Mouse (Mus musculus) kidney, embryonic 14.5 days (tissue): ENCODE results near the gene Tex264. TPM values are rescaled to one million over a fixed set of nuclear protein-coding genes. Genes with fewer than 3 reads are reported as not detected.

Experiments
- ATAC-seq: fragments of 200-750 bp; cut with Nextera tagmentation; 2 replicates; pipeline ENCODE4 v1.8.0; 2017; ENCODE audit warnings: moderate number of reproducible peaks, mild to moderate bottlenecking, moderate TSS enrichment, moderate library complexity; ENCODE audit not compliant: low FRiP score, low TSS enrichment
- H3K27ac ChIP-seq: fragments of 300-500 bp; sonication (generic); 2 replicates; pipeline ENCODE4 v1.5.1; 2014; ENCODE audit warnings: low read depth, mild to moderate bottlenecking, low read length, moderate library complexity, mixed read lengths
- H3K27me3 ChIP-seq: fragments of 300-500 bp; sonication (generic); 2 replicates; pipeline ENCODE4 v1.6.1; 2014; ENCODE audit warnings: mild to moderate bottlenecking, low read length; ENCODE audit not compliant: control insufficient read depth, insufficient read depth
- H3K36me3 ChIP-seq: fragments of 300-500 bp; sonication (generic); 2 replicates; pipeline ENCODE4 v1.6.1; 2014; ENCODE audit warnings: low read length, mixed read lengths; ENCODE audit not compliant: control insufficient read depth, insufficient read depth
- H3K4me1 ChIP-seq: fragments of 300-500 bp; sonication (generic); 2 replicates; pipeline ENCODE4 v1.6.1; 2014; ENCODE audit warnings: low read length, mixed read lengths; ENCODE audit not compliant: control insufficient read depth, insufficient read depth
- H3K4me2 ChIP-seq: fragments of 300-500 bp; sonication (generic); replicated peaks from 2 replicates; pipeline ENCODE4 v1.6.1; 2014; ENCODE audit warnings: low read depth, mild to moderate bottlenecking, low read length
- H3K4me3 ChIP-seq: fragments of 300-500 bp; sonication (generic); 2 replicates; pipeline ENCODE4 v1.5.1; 2014; ENCODE audit warnings: mild to moderate bottlenecking, low read length
- H3K9ac ChIP-seq: fragments of 300-500 bp; sonication (generic); 2 replicates; pipeline ENCODE4 v1.6.1; 2014; ENCODE audit warnings: low read depth, mild to moderate bottlenecking, low read length, moderate library complexity
- H3K9me3 ChIP-seq: fragments of 300-500 bp; sonication (generic); 2 replicates; pipeline ENCODE4 v1.6.1; 2016; ENCODE audit warnings: low read length; ENCODE audit not compliant: control insufficient read depth
- WGBS: fragments of 180-500 bp; shearing (Covaris S2); extraction: QIAGEN DNeasy Blood & Tissue Kit; methylation state at CpG from one replicate; pipeline ENCODE4 v1.1.7; 2014; 5-methylcytosine and 5-hydroxymethylcytosine counted together
- polyA plus RNA-seq: library from polyadenylated mRNA; unstranded; fragments of >200 nt; fragmentation: Nextera tagmentation; extraction: Ambion mirVana; gene quantifications from 2 replicates; pipeline ENCODE4 v1.2.1, GENCODE M21; 2014

The Tex264 gene
- polyA plus RNA-seq: 42.5 and 58.2 TPM in 2 replicates

- peaks cover 17% of the 10 kb centered on the region; the same call in 1 of the 2 replicates for H3K36me3 ChIP-seq
- peak; percentile 92 for ATAC-seq
- peak within 1 kb of the TSS; percentile 94 for H3K4me2 ChIP-seq
- H3K9ac ChIP-seq: peak within 1 kb of the TSS; percentile 84
- H3K4me3 ChIP-seq: peak within 1 kb of the TSS; percentile 85
- peaks cover 11% of the 10 kb centered on the region for H3K4me1 ChIP-seq
- H3K9me3 ChIP-seq: no peaks in the 10 kb centered on the region
- H3K27me3 ChIP-seq: no peaks in the 10 kb centered on the region
- H3K27ac ChIP-seq: peak within 1 kb of the TSS; percentile 84
- WGBS: under 1% methylated on average over 60 of the region's 86 CpGs
These were observed at the start of gene Tex264 for GRCm38 (mm10) chr9:106685249-106686101. Gene Tex264, minus strand, starts transcription at chr9:106685927.

- 72% methylated on average over 2 of the region's 2 CpGs for WGBS
- Histone ChIP-seq H3K4me3 (no peak overlapping the region), H3K27me3 (no peaks in the 10 kb centered on the region), H3K9me3 (no peaks in the 10 kb centered on the region), H3K9ac (no peak overlapping the region), H3K27ac (no peak overlapping the region), H3K36me3 (no peaks in the 10 kb centered on the region), H3K4me2 (no peak overlapping the region), H3K4me1 (no peaks in the 10 kb centered on the region)
- ATAC-seq: no peak
These were observed 48.0 kb upstream of the Tex264 start for GRCm38 (mm10) chr9:106733690-106734089.

DNA sequence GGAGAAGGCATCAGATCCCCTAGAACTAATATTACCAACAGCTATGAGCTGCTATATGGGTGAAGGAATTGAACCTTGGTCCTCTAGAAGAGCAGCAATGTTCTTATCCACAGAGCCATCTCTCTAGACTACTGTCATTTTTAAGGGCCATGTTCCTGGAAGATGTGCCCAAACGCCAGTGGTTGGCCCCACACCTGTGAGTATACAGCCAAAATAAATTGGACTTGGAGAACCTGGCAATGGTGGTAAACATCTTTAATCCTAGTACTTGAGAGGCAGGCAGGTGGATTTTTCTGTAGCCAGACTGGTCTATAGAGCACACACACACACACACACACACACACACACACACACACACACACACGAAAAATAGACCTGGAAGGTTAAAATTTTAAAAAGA, 43.7 kb upstream of the Tex264 start:
- Histone ChIP-seq H3K4me1 (no peaks in the 10 kb centered on the region), H3K4me3 (no peak overlapping the region), H3K36me3 (no peaks in the 10 kb centered on the region), H3K27me3 (no peaks in the 10 kb centered on the region), H3K9ac (no peak overlapping the region), H3K27ac (no peak overlapping the region), H3K4me2 (no peak overlapping the region), H3K9me3 (no peaks in the 10 kb centered on the region)
- no peak for ATAC-seq
- 87% methylated on average over 2 of the region's 2 CpGs for WGBS

- WGBS: 85% methylated on average over 1 of the region's 1 CpGs
These were observed 41.2 kb upstream of the Tex264 start for GRCm38 (mm10) chr9:106726891-106727290.

GRCm38 (mm10) chr9:106725435-106725834, 39.7 kb upstream of the Tex264 start:
- ATAC-seq: no peak
- Histone ChIP-seq H3K4me1 (no peaks in the 10 kb centered on the region), H3K27ac (no peak overlapping the region), H3K9me3 (no peaks in the 10 kb centered on the region), H3K9ac (no peak overlapping the region), H3K36me3 (no peaks in the 10 kb centered on the region; the same call in 1 of the 2 replicates), H3K27me3 (no peaks in the 10 kb centered on the region), H3K4me2 (no peak overlapping the region), H3K4me3 (no peak overlapping the region)
- whole genome bisulfite sequencing: 94% methylated on average over 2 of the region's 2 CpGs

More at GRCm38 (mm10) chr9:106726891-106727290, 41.2 kb upstream of the Tex264 start:
- H3K4me2 ChIP-seq: no peak overlapping the region
- ATAC-seq: no peak
- no peak overlapping the region for H3K4me3 ChIP-seq
- no peaks in the 10 kb centered on the region for H3K9me3 ChIP-seq
- no peaks in the 10 kb centered on the region for H3K27me3 ChIP-seq
- no peak overlapping the region for H3K27ac ChIP-seq
- no peaks in the 10 kb centered on the region for H3K4me1 ChIP-seq
- no peaks in the 10 kb centered on the region; the same call in 1 of the 2 replicates for H3K36me3 ChIP-seq
- no peak overlapping the region for H3K9ac ChIP-seq

DNA sequence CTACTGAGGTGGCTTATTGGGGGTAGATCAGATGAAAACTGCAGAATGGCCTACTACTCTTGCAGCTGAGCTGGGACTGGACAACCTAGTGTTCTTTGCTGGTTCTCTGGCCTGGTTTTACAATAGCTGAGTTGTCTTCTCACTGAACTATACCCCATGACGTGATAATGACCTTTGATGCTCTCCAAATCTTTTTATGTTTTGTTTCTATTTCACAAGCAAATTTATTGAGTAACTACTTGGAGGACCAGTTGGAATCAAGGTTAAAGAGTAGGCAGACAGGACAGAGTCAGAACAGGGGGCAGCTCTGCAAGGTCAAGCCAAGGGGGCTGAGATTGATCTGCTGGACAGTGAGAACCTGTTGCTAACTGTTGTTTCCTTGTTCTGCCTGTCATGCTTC, 39.1 kb upstream of the Tex264 start:
- Histone ChIP-seq H3K4me1 (no peaks in the 10 kb centered on the region), H3K4me2 (no peak overlapping the region), H3K4me3 (no peak overlapping the region), H3K27ac (no peak overlapping the region), H3K36me3 (peaks cover 5% of the 10 kb centered on the region; the same call in 1 of the 2 replicates), H3K9me3 (no peaks in the 10 kb centered on the region), H3K27me3 (no peaks in the 10 kb centered on the region), H3K9ac (no peak overlapping the region)
- ATAC-seq: no peak
- 89% methylated on average over 1 of the region's 1 CpGs for WGBS

DNA sequence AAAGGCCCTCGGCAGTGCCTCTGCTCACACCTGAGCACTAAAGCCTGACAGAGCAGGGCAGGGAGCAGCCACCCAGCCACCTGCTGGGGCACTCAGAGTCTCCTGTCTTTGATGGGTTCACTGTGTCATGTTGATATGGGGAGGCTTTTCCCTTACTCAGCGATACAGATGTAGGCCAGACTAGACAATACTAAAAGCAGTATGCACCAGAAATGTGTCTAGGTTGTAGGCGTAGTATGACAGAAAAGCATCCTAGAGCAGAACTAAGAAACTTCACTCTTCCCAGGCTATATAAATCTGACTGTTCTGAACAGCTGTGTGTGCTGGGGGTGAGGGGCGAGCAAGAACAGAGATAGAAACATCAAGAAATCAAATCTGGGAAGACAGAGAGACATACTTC, 31.0 kb upstream of the Tex264 start:
- H3K36me3 ChIP-seq: peaks cover 62% of the 10 kb centered on the region

DNA sequence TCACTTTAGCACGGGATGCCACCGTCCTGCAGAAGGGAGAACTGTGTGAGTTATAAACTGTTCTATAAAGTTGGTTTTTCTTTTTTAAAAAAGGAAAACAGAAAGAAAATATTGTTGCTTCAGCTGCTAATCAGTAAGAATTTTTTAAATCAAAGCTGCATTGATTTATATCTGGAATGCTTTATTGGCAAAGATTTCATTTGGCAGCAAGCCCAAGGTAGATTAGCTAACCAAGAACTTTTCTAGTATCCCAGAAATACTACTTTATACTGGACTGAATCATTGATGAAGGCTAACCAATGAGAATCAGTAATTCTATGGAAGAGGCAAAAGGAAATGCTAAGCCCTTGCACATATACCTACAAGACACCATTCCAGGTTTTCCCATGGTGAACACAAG, 30.5 kb upstream of the Tex264 start:
- 72% methylated on average over 2 of the region's 2 CpGs for WGBS
- no peak for ATAC-seq
- no peaks in the 10 kb centered on the region for H3K9me3 ChIP-seq
- H3K27ac ChIP-seq: no peak overlapping the region
- no peaks in the 10 kb centered on the region for H3K27me3 ChIP-seq
- no peak overlapping the region for H3K9ac ChIP-seq
- peaks cover 62% of the 10 kb centered on the region for H3K36me3 ChIP-seq
- H3K4me3 ChIP-seq: no peak overlapping the region
- no peaks in the 10 kb centered on the region for H3K4me1 ChIP-seq
- no peak overlapping the region for H3K4me2 ChIP-seq

More for the DNA sequence above, 31.0 kb upstream of the Tex264 start:
- no peaks in the 10 kb centered on the region for H3K27me3 ChIP-seq
- H3K4me3 ChIP-seq: no peak overlapping the region
- no peaks in the 10 kb centered on the region for H3K9me3 ChIP-seq
- H3K9ac ChIP-seq: no peak overlapping the region
- H3K4me1 ChIP-seq: no peaks in the 10 kb centered on the region
- no peak for ATAC-seq
- no peak overlapping the region for H3K4me2 ChIP-seq
- no peak overlapping the region for H3K27ac ChIP-seq
- 93% methylated on average over 4 of the region's 4 CpGs for WGBS

DNA sequence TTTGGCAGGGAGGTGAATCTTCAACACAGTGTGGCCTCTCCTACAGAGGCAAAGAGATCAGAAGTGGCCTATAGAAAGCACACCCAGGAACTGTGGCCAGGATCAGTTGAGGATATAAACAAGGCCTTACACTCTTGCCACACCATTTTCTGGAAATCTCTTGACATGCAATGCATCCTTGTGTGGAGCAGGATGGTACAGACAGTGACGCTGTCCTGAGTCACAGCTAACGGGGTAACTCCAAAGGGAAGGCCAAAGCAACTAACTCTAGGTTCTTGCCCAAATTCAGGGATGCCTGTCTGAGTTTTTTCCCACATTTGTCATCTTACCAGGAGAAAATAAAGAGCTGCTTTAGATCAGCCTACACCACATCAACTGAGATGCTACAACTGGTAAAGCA, 26.7 kb upstream of the Tex264 start:
- Histone ChIP-seq H3K4me3 (no peak overlapping the region), H3K27ac (no peak overlapping the region), H3K9me3 (no peaks in the 10 kb centered on the region), H3K27me3 (no peaks in the 10 kb centered on the region), H3K4me2 (no peak overlapping the region), H3K36me3 (peaks cover 69% of the 10 kb centered on the region), H3K9ac (no peak overlapping the region), H3K4me1 (no peaks in the 10 kb centered on the region)
- no peak for ATAC-seq
- WGBS: 94% methylated on average over 2 of the region's 2 CpGs
